Mouse (Mus musculus) cerebellum, adult (tissue): Measurements from ENCODE around the gene Arid3c.
A peak's percentile ranks its signal among the peaks of the same experiment; 100 is the strongest.

ENCODE experiments used
- ATAC-seq: cut with Nextera tagmentation; 2 replicates; pipeline ENCODE4 v1.9.2; 2017; ENCODE audit warnings: mild to moderate bottlenecking, moderate library complexity, mixed read lengths; ENCODE audit not compliant: insufficient number of reproducible peaks, low FRiP score, low TSS enrichment

Arid3c gene

GRCm38 (mm10) chr4:41754797-41755337 lies 23.9 kb upstream of the Arid3c start, which contains the start of gene Galt:
TSS of gene Galt (plus strand) at chr4:41755228.
- peak; percentile 52; the same call in 1 of the 2 replicates for ATAC-seq

GRCm38 (mm10) chr4:41745021-41745420 lies 14.1 kb upstream of the Arid3c start:
- ATAC-seq: no peak

DNA sequence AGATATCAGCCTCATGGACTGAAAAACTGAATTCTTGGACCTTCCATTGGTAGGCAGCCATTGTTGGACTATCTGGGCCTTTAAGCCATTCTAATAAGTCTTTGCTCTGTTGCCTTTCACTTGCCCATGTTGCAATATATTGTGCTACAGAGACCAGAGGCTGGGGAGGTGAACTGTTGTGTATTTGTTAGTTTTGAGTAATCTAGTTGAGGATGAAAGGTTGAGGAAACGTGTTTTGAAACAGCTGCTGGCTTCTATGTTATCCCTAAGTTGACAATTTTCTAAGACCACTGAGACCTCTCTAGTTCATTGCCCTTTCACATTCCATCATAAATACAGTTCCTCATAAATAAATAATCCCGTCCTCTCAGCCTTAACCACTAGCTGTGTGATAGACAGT lies 13.2 kb upstream of the Arid3c start:
- ATAC-seq: no peak

DNA sequence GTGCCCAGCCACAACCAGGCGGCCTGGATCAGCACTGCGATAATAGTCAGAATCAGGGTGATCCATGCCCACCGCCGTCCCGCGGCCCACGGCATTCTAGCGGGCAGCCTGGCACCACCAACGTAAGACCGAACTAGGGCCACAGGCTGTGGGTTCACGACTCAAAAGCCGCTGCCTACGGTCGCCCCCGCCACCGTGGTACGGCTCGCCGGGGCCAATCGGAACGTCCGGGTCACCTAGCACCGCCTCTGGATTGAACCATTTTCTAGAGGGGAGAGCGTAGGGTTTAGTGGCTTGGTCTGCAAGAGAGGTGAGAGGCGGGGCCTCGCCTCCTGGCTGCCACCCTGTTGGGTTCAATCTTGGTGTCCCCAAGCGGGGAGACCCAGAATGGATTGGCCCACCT lies 10.2 kb upstream of the Arid3c start:
- peak; percentile 96 for ATAC-seq

DNA sequence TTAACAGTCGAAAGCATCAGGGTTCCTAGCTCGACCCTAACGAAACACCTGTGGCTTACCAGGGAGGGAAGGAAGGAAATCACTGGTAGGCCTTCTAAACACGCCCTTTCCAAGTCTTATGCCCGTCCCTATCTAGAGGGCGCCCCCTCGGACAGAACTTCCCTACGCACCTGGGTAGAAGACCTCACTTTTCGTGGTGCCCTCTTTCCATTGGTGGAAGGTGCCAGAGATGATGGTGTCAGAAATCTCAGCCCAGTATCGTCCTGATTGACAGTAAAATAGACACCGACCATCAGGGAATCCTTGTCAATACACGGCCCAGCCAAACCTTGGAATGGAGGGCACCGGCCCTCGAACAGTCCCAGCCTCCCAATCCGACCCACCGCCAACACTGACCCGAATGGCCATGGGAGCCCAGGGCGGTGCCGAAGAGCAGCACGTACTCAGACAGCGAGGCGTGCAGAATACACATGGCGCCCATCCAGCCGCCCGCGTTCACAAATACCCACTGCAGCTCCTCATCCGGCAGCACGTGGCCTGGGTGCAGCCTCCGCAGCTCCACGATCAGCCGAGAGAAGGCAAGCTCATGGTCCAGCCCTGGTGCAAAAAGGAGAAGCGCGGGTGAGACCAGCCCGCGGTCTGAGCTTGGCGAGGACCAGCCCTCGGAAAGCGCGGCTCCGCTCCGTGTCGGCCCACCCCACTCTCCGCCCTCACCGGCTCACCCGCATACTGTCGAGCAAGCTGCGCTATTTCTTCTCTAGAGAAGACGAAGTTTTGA lies 9.6 kb upstream of the Arid3c start:
- ATAC-seq: peak; percentile 64

DNA sequence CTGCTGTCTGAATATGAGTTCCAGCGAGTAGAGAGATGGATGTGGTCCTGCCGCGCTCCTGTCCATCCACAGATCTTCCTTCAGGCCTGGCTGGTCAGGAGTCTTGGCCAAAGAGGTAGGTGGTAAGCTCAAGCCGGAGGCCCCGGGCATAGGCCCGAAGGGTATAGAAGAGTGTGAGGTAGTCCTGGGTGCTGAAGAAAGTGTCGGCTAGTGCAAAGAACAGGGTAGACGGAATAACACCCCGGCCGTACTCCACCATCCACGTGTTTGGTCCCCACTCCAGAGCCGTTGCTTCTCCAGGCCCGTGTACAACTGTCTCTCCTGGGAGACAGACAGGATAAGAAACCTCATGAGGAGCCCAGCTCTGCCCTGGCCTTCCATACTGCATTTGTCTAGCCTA lies 8.3 kb upstream of the Arid3c start:
- ATAC-seq: no peak

DNA sequence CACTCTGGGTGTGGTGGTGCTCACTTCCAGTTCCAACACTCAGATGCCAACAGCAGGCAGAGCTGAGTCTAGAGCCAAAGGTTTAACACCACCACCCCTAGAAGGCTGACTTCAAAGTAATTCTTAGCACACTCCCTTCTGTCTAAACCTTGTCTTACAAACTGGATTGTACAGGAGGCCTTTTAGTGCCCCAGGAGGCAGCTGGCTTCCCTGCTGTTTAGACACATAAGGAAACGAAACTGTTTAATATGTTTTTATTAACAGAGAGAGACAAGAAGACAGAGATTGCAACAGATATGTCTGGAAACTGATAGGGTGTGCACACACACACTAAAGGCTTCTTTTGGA lies 7.3 kb upstream of the Arid3c start:
- ATAC-seq: no peak

- ATAC-seq: 0 out of 2 replicates have a peak, but pooled peaks have one; percentile 15
These were observed 6.8 kb upstream of the Arid3c start for GRCm38 (mm10) chr4:41737602-41738255.

DNA sequence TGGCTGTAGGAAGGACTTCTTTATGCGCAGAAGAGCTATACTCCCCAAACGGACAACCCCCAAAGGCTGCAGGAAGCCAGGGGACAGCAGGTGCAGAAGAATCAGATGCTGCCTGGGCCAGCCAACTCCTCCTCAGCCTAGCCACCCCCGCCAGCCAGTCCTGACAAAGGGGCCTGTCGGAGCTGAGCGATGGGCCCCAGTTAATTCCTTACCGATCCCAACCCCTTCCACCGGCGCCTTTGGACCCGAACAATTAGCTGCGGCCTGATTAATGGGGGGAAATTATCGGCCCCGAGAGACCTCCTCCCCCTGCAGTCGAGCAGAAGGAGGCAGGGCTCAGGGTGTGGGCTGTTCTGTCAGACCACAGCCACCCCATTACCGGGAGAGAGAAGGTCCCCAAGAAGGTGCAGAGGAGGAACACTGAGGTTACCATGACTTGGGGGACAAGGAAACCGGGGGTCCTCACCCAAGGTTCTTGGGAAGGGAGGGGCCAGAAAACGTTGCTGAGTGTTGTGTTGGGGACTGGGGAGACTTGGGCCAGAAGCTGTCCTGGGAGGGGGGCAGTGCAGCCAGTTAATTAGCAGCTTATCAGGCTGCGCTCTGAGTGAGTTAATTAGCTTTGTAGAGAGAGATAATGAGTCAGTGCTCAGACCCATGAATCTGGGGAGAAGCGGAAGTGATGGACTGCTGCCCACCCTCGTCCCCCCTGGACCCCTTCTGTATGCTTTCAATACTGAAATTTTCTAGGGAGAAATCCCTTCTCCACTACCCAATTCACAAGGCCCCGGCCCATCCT lies 3.9 kb downstream of the Arid3c start:
- ATAC-seq: no peak

DNA sequence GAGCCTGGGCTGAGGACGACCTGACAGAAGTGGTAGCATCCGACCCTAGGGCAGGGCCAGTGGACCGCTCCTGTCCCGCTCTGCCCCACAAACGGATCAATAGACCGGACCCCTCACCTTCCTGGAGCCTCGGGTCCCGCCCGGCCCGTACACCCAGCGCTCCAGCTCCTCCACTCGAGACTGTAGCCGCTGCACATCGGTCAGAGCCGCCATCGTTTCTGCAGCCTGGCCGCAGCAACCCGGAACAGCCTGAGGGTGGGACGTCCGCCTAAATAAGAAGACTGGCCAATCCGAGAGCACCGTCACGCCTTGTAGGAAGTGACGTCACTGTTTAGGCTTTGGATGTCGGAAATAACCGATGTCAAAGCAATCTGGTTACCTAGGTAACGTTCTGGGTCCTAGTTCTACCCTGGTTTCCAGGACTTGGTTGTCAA lies 8.0 kb downstream of the Arid3c start, which contains the start of gene Dctn3:
Gene Dctn3 (minus strand): TSS at position 253 of the 434 bp plus-strand sequence.
- peak; percentile 97 for ATAC-seq

GRCm38 (mm10) chr4:41716834-41717233 lies 14.1 kb downstream of the Arid3c start:
- no peak for ATAC-seq

GRCm38 (mm10) chr4:41715596-41715995 lies 15.3 kb downstream of the Arid3c start:
- ATAC-seq: no peak

DNA sequence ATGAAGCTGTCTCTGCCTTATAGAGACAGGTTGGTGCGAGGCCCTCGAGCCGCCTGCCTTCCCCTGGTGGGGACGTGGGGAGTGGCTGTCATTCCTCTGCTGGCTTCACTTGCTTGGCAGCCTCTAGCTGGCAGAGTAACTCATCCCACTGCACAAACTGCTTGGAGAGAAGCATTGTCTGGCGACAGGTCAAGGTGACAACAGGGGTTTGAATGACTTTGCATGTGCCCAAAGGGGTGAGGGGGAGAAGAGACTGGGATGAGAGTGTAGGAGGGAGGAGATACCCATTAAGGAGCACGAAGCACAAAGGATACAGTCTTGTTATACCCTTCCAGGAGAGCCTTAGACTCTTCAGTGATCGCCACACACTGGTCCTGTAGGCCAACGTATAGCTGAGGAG lies 15.9 kb downstream of the Arid3c start:
- ATAC-seq: no peak

GRCm38 (mm10) chr4:41714276-41714675 lies 16.7 kb downstream of the Arid3c start:
- 0 out of 2 replicates have a peak, but pooled peaks have one; percentile 24 for ATAC-seq

DNA sequence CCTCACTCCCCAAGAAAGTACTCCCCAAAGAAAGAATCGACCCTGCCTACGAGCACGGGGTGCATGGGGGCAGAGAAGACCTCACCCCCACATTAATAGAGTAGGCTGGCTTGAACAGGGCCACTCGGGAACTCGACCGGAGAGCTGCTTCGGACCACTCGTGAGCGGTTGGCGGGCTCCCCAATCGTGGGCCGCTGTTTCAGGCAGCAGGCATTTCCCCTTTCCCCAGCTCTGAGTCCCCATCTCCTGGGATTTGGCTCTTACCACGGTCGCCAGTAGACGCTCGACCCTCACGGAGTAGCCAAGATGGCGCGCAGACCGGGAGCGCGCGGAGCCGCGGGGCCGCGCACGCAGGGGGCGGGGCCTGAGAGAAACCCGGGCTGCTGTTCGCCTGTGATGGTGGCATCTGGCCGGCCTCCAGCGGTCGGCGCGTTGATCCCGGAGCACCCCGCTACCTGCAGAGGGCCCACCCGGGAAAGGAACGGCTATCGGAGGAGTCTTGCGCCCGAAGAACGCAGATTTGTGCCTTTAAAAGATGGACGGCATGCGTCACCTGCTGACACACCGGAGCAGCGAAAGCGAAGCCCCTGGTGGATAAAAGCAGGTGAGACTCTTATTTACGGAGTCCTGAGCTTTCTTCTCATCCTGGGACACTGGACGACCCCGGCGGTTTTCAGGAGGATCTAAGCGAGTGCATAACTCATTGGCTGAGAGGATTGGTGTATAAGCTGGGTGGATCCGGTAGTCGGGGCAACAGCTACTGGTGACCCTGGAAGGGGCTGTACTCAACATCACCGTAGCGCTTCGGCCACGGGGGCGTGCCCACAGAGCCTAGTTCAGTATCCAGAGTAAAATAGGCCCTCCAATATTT lies 17.5 kb downstream of the Arid3c start, which contains the start of gene Rpp25l:
Gene Rpp25l (minus strand): TSS at position 338 of the 871 bp plus-strand sequence.
- peak; percentile 38; the same call in 1 of the 2 replicates for ATAC-seq

- ATAC-seq: no peak
These were observed 18.3 kb downstream of the Arid3c start for GRCm38 (mm10) chr4:41712421-41713196.

DNA sequence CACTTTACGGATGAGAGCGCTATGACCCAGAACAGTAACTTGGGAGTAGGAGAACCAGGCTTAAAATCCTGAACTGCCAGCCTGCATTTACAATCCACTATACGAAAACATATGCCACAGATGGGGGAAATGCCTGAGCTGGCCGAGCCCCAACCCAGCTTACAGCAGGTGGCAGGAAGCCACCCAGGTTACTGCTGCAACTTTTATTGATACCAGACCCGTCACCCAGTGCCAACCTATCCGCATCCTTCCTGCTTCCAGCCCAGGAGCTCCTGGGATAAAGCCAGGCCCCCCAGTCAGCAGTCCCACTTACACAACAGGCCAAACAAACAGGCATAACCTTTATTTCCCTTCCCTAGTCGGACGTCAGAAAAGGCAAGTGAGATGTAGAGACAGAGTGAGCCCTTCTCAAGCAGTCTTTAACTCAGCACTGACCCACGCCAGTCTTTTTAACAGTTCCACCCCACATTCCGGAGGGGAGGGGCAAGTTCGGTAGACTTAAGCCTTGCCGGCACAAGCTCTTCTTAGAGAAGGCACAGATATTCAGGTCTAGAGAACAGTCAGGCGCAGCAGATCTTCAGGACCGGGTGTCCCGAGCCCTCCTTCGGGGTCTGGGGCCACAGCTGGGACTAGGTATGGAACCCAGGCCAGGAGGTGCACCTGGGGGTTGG lies 19.1 kb downstream of the Arid3c start:
- ATAC-seq: no peak

- no peak for ATAC-seq
These were observed 20.7 kb downstream of the Arid3c start for GRCm38 (mm10) chr4:41710229-41710628.
